Mouse (Mus musculus) E14TG2a.4 (cell line): ENCODE measurements at regions not wholly inside any gene's neighbourhood (a gene's known extent, or its start where the extent isn't known, plus 50 kb on each side); places are given as distances from the start of the nearest gene placed in this dataset.

Experiments
- CTCF ChIP-seq: conservative IDR thresholded peaks from 2 replicates; pipeline ENCODE4 v1.5.1; 2014; ENCODE audit warnings: low read length
- POU5F1 ChIP-seq: IDR thresholded peaks from 2 replicates; pipeline ENCODE4 v1.6.1; 2014; ENCODE audit warnings: low read length, borderline replicate concordance

GRCm38 (mm10) chr19:21179886-21180285 lies 92.2 kb upstream of the Zfand5 start:
- TF ChIP-seq CTCF (no peak), POU5F1 (no peak)
